Mouse (Mus musculus): ENCODE results near the gene Hlcs.

- TF ChIP-seq POLR2A (IDR thresholded peaks at IDR 0.05; ENCODE audit: insufficient read depth, low read length): no peak
- no peak for TF ChIP-seq EP300 (IDR thresholded peaks at IDR 0.05; ENCODE audit: insufficient read depth, low read depth, low read length)
Measured at GRCm38 (mm10) chr16:94163051-94163450, 150.3 kb downstream of the Hlcs start.

All from ES-Bruce4 (cell line).